Mouse (Mus musculus): Measurements from ENCODE around the gene Map3k3.
A peak's percentile ranks its signal among the peaks of the same experiment; 100 is the strongest.

The Map3k3 gene

GRCm38 (mm10) chr11:106158081-106158929 lies 73.9 kb downstream of the Map3k3 start:
- DNase-seq (ENCODE audit: low read depth, low spot score), result no peak

DNA sequence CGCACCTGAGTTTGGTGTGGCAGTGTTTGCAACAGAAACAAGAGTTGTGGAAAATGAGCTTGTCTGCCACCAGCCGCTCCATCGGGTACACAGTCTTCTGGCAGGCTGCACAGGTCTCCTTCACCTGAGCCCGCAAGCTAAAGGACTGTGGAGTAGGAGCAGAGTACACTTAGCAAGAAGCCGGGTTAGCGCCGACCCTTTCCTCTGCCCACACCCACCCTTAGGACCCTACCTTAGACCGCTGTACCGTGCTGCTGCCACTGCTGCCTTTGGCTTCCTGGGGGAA lies 74.5 kb downstream of the Map3k3 start:
- DNase-seq (ENCODE audit: low read depth, low spot score), result no peak

DNA sequence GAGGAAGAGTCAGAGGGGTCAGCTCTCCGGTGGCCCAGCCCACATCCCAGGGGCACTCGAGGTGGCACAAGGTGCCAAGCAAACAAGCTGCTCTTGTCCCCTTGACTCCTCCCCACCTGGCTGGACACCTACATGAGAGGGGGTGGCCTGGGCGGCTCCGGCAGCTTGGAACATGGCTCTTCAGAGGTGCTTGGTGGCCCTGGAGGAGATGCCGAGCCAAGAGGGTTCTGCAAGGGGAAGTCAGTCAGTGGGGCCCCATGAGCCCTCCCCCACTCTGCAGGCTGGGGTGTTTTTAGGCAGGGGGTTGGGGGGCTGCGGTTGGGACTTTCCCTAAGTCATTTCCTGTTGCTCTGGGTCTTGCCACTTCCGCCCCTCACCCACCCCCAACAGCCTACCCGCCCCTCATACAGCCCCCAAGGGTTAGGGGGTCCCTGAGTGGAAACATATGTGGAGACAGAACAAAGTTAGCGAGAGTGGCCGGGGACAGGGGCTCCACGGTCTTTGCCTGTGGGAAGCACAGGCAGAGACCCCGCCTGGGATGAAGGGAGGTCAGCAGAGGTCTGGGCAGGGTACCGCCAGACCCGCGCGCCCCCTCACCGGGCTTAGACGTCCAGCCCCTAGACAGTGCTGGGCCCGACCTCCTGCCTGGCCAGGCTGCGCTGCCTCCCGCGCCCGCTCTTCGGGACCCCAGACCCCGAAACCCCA lies 75.0 kb downstream of the Map3k3 start:
- no peak for DNase-seq (ENCODE audit: low read depth, low spot score)

DNA sequence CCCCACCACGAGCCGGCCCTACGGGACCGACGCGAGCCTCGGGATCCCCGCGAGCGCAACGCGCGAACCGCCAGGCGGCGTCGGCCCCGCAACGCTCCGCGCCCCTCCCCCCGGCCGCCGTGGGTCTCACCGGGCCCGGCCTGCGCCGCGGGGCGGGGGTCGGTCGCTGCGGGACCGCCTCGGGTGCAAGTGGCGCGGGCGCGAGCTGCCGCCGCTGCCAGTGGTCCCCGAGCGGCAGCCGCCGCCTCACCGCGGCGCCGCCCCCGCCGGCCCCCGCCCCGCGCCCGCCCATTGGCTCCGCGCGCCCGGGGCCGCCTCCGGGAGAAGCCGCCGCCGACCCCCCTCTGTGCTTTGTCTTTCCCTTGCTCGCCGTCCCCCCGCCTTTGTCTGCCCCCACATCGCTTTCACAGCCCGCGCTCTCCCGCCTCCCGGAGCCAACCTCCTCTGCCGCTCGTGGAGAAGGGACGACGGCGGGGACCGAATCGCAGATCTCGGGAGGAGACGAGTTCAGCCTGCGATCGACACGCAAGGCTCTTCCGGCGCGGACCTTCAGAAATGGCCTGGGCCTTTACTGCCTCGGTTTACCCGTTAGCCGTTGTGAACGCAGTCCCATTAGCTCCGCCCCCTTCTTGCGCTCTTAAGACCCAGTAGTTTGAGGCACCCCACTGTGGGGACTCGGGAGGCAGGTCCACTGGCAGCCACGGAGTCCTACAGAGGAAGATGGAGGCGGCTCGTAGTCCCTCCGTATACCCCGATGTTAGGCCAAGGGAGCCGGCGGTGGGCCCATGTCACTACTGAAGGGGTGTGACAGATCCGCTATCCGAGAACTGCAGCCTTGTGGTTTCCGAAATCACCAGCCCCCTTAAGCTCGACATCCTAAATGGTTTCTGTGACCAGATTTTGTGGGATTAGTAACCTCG lies 75.8 kb downstream of the Map3k3 start:
- DNase-seq (ENCODE audit: low read depth, low spot score), result peak; percentile 44

GRCm38 (mm10) chr11:106160841-106161721 lies 76.7 kb downstream of the Map3k3 start, which contains the start of the genes Gm10840 and Limd2:
Gene Gm10840, plus strand, starts transcription at chr11:106160850.
Gene Limd2, minus strand, starts transcription at chr11:106160860.
- DNase-seq (ENCODE audit: low read depth, low spot score), result no peak

- no peak for DNase-seq (ENCODE audit: low read depth, low spot score)
Observed at GRCm38 (mm10) chr11:106162237-106162636, 77.8 kb downstream of the Map3k3 start.

GRCm38 (mm10) chr11:106163546-106163945 lies 79.1 kb downstream of the Map3k3 start:
- no peak for DNase-seq (ENCODE audit: low read depth, low spot score)

- DNase-seq (ENCODE audit: low read depth, low spot score), result no peak
Observed at GRCm38 (mm10) chr11:106164601-106165180, 80.3 kb downstream of the Map3k3 start.

DNA sequence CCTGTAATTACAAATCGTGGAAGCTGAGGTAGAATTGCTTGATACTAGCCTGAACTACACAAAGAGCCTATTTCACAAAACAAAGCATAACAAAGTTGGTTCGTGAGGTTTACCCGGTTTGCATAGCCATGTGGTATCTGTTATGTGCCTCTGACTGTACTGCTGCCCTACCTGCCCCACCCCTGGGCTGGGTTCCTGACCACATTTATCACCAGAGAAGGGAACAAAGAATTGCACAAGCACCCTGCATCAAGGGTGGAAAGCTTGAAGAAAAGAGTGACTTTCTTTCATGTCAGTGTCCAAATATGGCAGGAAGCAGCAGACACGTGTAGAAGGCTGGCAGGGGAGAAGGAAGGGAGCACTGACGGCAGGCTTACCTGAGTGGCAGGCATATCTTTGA lies 83.0 kb downstream of the Map3k3 start:
- no peak for DNase-seq (ENCODE audit: low read depth, low spot score)

DNA sequence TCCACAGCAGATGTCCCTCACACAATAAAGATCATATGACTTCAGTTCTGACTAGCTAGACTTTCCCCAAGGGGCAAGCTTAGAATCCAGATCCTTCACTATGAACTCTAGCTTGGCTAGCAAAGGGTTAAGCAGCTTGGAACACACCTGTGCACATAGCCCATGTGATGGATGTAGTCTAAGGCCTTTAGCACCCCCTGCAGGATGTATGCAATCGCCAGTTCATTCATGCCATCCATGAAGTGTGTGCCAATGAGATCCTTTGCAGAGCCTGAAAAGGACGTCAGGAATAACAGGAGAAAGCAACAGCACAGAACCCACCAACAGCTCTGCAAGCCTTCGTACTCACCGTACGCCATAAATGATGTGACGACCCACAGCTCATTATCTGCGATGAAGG lies 86.4 kb downstream of the Map3k3 start:
- DNase-seq (ENCODE audit: low read depth, low spot score), result no peak

- no peak for DNase-seq (ENCODE audit: low read depth, low spot score)
Observed at GRCm38 (mm10) chr11:106173228-106173627, 88.8 kb downstream of the Map3k3 start.

DNA sequence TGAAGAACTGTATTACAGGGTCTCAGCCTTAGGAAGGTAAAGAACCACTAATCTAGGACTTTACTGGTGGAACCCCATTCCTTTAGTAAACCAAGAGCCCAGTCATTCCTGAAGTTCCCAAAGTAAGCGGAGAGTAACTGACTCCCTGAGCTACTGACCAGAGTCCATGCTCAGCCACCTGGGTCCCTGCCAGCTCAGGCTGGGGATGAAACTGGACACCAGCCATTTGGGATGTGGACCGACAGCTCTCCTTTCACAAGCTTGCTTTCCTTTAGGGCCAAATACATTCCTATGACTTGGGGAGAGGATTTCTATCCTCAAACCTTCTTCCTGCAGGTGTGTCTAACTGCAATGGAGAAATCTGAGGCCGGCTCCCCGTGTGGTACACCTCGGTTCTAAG lies 90.0 kb downstream of the Map3k3 start:
- DNase-seq (ENCODE audit: low read depth, low spot score), result no peak

DNA sequence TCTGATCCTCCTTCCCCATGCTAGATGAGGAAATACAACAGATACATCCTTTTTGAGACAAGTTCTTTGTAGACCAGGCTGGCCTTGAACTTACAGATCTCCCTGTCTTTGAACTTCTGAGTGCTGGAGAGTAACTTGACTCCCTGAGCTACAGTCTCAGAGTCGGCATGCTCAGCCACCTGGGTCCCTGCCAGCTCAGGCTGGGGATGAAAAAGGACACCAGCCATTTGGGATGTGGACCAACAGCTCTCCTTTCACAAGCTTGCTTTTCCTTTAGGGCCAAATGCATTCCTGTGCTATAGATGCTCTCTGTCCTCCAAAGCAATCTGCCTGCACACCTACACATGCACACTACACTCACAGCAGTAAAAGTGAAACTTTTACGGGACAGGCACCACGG lies 90.7 kb downstream of the Map3k3 start:
- no peak for DNase-seq (ENCODE audit: low read depth, low spot score)

GRCm38 (mm10) chr11:106176372-106176771 lies 92.0 kb downstream of the Map3k3 start:
- no peak for DNase-seq (ENCODE audit: low read depth, low spot score)

- no peak for DNase-seq (ENCODE audit: low read depth, low spot score)
Observed at GRCm38 (mm10) chr11:106178036-106178782, 93.8 kb downstream of the Map3k3 start.

DNA sequence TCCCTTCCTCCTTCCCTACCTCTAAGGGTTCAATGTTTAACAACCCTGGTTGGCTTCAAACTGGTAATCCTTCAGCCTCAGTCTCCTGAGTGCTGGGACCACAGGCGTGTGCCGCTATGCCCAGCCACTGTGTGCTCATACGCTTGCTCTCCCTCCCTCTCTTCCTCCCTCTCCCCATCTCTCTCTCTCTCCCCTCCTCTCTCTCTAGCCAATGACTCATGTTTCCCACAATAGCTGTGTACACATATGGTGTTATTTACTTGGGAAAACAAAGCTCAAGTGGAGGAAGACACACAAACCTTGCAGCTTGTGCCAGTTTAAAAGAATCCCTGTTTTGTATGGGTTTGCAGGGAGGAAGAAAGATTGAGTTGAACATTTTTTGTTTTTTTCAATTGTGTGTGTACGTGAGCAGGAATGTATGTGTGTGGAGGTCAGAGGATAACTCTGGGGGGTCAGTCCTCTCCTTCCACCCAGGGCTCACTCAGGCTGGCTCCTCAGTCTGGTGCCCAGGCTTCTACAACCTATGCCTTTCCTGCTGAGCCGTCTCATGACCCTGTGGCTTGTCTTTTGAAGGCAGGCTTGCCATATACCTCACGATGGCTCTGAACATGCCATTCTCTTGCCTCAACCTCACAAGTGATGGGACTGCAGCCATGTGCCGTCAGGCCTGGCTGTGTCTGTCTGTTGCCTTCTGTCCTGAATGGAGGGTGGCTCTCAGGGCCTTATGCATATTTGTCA lies 95.5 kb downstream of the Map3k3 start:
- no peak for DNase-seq (ENCODE audit: low read depth, low spot score)

DNA sequence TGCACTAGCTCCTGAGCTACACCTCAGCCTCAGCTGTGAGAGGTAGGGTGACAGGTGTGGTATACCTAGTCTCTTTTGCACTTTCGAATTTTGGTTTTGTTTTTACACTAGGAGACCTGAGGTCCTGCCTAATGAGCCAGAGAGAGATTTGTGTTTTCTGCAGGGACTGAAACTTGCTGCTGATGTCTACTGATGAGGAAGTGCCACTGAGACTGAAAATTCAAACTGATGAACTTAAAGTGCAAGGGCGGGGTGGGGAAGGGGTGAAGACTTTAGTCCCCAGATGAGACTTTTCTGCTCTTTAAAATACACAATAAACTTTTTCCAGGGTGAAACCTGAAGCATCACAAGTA lies 96.0 kb downstream of the Map3k3 start:
- no peak for DNase-seq (ENCODE audit: low read depth, low spot score)

- DNase-seq (ENCODE audit: low read depth, low spot score), result no peak
Observed at GRCm38 (mm10) chr11:106187326-106187725, 102.9 kb downstream of the Map3k3 start.

GRCm38 (mm10) chr11:106191716-106192115 lies 107.3 kb downstream of the Map3k3 start:
- no peak for DNase-seq (ENCODE audit: low read depth, low spot score)
